Mouse (Mus musculus) limb, embryonic 13.5 days (tissue): ENCODE data around the gene Syt2. TPM values are rescaled to one million over a fixed set of nuclear protein-coding genes. Genes with fewer than 3 reads are reported as not detected.

ENCODE experiments used
- ATAC-seq: fragments of 200-750 bp; cut with Nextera tagmentation; 2 replicates; pipeline ENCODE4 v1.8.0; 2017; ENCODE audit warnings: low read depth, moderate number of reproducible peaks, moderate TSS enrichment; ENCODE audit not compliant: low FRiP score
- H3K27ac ChIP-seq: fragments of 300-500 bp; sonication (generic); 2 replicates; pipeline ENCODE4 v1.5.1; 2015; ENCODE audit warnings: inconsistent platforms, mild to moderate bottlenecking, moderate library complexity
- H3K27me3 ChIP-seq: fragments of 300-500 bp; sonication (generic); 2 replicates; pipeline ENCODE4 v1.6.1; 2015; ENCODE audit warnings: mild to moderate bottlenecking, inconsistent platforms
- H3K36me3 ChIP-seq: fragments of 300-500 bp; sonication (generic); 2 replicates; pipeline ENCODE4 v1.6.1; 2015; ENCODE audit warnings: inconsistent platforms, mild to moderate bottlenecking, moderate library complexity
- H3K4me1 ChIP-seq: fragments of 300-500 bp; sonication (generic); 2 replicates; pipeline ENCODE4 v1.6.1; 2015; ENCODE audit warnings: inconsistent platforms
- H3K4me2 ChIP-seq: fragments of 300-500 bp; sonication (generic); replicated peaks from 2 replicates; pipeline ENCODE4 v1.6.1; 2015; ENCODE audit warnings: inconsistent platforms, mild to moderate bottlenecking, moderate library complexity
- H3K4me3 ChIP-seq: fragments of 300-500 bp; sonication (generic); 2 replicates; pipeline ENCODE4 v1.5.1; 2015; ENCODE audit warnings: moderate library complexity, mild to moderate bottlenecking, inconsistent platforms
- H3K9ac ChIP-seq: fragments of 300-500 bp; sonication (generic); 2 replicates; pipeline ENCODE4 v1.6.1; 2015; ENCODE audit warnings: mild to moderate bottlenecking, inconsistent platforms
- H3K9me3 ChIP-seq: fragments of 300-500 bp; sonication (generic); 2 replicates; pipeline ENCODE4 v1.6.1; 2016; ENCODE audit warnings: inconsistent platforms
- WGBS: fragments of 180-500 bp; shearing (Covaris S2); methylation state at CpG from one replicate; pipeline ENCODE4 v1.1.7; 2015; 5-methylcytosine and 5-hydroxymethylcytosine counted together
- polyA plus RNA-seq: library from polyadenylated mRNA; unstranded; fragments of >200 nt; fragmentation: Nextera tagmentation; extraction: Ambion mirVana; gene quantifications from 2 replicates; pipeline ENCODE4 v1.2.1, GENCODE M21; 2015

Syt2 gene
- 0.32 and 1.1 TPM in 2 replicates for polyA plus RNA-seq

DNA sequence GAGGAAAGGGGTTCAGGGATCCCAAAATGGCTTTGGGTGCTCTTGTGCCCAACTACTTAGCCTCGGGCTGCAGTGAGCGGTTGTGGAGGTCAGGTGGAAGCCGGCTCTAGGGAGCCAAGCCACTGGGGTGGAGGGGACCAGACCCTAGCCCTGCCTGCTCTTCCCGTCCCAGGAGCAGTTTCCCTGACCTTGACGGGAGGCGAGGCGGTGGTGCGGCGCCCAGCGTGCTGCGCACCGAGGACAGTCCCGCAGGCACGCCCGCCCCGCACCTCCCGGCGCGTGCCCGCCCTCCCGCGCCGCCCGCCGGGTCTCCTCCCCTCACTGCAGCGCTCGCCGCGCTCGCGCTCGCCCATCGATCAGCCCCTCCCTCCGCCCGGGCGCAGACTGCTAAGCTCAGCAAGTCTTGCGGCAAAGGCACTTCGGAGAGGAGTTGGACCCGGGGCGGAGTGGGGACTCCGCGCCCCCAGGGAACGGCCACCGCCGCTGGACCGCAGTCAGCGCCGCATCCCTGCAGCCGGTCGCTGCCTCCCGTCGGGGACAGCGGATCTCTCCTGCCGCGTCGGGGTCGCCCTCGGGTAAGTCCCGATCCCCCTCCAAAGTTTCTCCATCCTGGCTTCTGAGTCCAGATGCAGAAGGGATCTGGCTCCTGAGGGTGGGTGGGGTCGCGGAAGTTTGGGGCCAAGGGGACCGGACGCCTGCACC is at the start of gene Syt2:
Gene Syt2 (plus strand): TSS at position 417 of the 702 bp plus-strand sequence.
- Histone ChIP-seq H3K4me2 (peak within 1 kb of the TSS; percentile 91), H3K27ac (no peak within 1 kb of the TSS), H3K9me3 (0 out of 2 replicates have a peak, but pooled peaks cover 3% of the 10 kb centered on the region), H3K36me3 (no peaks in the 10 kb centered on the region), H3K4me3 (peak within 1 kb of the TSS; percentile 55), H3K4me1 (peaks cover 20% of the 10 kb centered on the region), H3K27me3 (peaks cover 94% of the 10 kb centered on the region), H3K9ac (peak within 1 kb of the TSS; percentile 67)
- no peak for ATAC-seq
- under 1% methylated on average over 52 of the region's 63 CpGs for WGBS

DNA sequence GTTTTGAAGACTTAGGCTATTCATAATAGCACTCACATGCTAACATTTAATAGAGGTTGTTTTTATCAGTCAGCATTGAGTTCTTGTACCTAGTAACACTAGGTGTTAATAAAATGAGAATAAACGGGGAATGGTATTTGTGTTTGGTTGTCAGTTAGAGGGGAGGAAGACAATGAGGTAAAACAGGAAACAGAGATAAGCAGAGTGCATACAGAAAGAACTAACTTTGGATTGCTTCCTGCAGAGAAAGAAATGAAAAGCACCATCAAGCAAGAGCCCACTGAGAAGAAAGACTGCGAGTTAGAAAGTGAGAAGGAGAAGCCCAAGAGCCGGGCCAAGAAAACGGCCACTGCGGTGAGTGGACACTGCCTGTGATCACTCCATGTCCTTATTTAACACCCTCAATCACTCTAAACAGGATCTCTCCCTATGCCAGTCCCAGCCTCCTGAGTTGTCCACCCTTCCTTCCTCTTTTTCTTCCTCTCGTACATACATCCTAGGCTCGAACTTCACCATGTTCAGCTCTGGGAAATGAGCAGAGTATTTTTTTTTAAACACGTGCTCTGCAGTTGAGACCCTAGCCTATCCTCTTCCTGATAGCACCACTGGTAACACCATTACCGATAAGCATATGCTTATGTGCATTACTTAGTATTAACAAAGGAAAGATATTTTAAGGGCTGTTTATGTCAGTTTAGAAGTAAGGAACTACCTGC is 49.0 kb upstream of the Syt2 start:
- Histone ChIP-seq H3K36me3 (peaks cover 87% of the 10 kb centered on the region), H3K9ac (no peak overlapping the region), H3K4me2 (no peak overlapping the region), H3K27me3 (no peaks in the 10 kb centered on the region), H3K4me3 (no peak overlapping the region), H3K27ac (no peak overlapping the region), H3K9me3 (no peaks in the 10 kb centered on the region), H3K4me1 (no peaks in the 10 kb centered on the region)
- no peak for ATAC-seq
- WGBS = 94% methylated on average over 9 of the region's 9 CpGs

DNA sequence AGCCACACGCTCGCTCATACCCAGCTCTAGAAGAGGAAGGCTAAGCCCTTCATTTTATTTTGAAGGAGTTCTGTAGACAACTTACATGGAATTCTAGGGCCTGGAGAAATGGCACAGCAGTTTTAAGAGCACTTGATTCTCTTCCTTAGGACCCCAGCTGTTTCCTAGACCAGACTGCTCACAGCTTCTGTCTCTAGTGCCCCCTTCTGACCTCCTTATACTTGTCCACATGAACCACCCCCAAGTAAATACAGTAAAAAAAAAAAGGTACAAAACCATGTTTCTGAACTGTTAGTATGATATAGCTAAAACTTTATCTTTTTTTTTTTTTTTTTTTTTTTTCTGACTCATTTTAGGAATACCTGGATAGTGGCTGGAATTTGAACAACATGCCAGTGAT is 42.4 kb upstream of the Syt2 start:
- Histone ChIP-seq H3K9ac (no peak overlapping the region), H3K36me3 (peaks cover 87% of the 10 kb centered on the region), H3K4me3 (no peak overlapping the region), H3K27me3 (no peaks in the 10 kb centered on the region), H3K9me3 (no peaks in the 10 kb centered on the region), H3K4me1 (no peaks in the 10 kb centered on the region), H3K27ac (no peak overlapping the region), H3K4me2 (no peak overlapping the region)
- no peak for ATAC-seq
- 97% methylated on average over 2 of the region's 2 CpGs for WGBS

DNA sequence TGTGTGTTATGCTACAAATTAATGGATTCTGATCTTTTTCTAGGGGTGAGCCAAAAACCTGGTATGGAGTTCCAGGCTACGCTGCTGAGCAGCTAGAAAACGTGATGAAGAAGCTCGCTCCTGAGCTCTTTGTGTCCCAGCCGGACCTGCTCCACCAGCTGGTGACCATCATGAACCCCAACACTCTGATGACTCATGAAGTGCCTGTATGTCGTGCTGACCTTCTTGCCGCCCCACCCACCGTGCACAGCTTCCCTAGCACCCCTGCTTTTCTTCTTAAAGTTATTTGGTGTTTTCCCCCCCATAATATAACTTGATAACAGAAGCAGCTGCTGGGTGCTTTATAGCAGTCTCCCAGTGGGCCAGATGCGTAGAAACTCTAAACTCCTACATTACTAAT is 40.8 kb upstream of the Syt2 start:
- H3K27me3 ChIP-seq = no peaks in the 10 kb centered on the region
- no peak overlapping the region for H3K4me3 ChIP-seq
- no peak overlapping the region for H3K4me2 ChIP-seq
- no peaks in the 10 kb centered on the region for H3K4me1 ChIP-seq
- no peak for ATAC-seq
- H3K9me3 ChIP-seq = no peaks in the 10 kb centered on the region
- H3K36me3 ChIP-seq = peaks cover 82% of the 10 kb centered on the region
- WGBS = 84% methylated on average over 8 of the region's 8 CpGs
- H3K27ac ChIP-seq = no peak overlapping the region
- no peak overlapping the region for H3K9ac ChIP-seq

DNA sequence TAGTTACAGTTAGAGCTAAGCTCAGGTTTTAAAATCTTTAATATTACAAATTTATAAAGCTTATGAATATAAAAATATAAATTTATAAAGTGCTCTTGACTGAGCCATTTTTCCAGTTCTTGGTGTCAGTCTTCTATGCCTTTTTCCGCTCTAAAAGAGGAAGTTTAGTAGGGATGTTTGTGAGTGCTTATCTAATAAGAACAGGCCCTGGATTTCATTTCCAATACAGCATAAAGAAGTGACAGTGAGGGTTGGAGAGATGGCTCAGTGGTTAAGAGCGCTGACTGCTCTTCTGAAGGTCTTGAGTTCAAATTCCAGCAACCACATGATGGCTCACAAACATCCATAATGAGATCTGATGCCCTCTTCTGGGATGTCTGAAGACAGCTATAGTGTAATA is 40.1 kb upstream of the Syt2 start:
- Histone ChIP-seq H3K27me3 (no peaks in the 10 kb centered on the region), H3K36me3 (peaks cover 76% of the 10 kb centered on the region), H3K4me3 (no peak overlapping the region), H3K4me2 (no peak overlapping the region), H3K27ac (no peak overlapping the region), H3K4me1 (no peaks in the 10 kb centered on the region), H3K9me3 (no peaks in the 10 kb centered on the region), H3K9ac (no peak overlapping the region)
- WGBS = 95% methylated on average over 2 of the region's 2 CpGs
- ATAC-seq = no peak

DNA sequence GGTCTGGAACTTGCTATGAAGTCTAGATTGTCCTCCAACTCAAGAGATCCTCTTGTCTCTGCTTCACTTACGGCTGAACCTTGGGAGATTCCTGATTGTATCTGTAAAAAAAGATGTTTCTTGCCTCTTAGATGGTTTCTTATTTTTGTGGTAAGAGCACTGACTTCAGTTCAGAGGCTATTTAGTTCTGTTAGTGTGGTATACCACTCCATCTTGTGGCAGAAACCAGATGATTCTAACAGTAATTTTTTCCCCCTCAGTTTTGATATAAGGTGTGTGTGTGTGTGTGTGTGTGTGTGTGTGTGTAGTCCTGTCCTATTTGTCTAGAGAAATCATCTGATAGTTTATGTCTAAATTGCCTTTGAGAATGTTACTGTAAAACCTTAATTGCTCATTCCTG is 39.2 kb upstream of the Syt2 start:
- H3K27me3 ChIP-seq = no peaks in the 10 kb centered on the region
- no peak for ATAC-seq
- H3K27ac ChIP-seq = no peak overlapping the region
- no peaks in the 10 kb centered on the region for H3K9me3 ChIP-seq
- H3K9ac ChIP-seq = no peak overlapping the region
- WGBS = 85% methylated on average over 1 of the region's 1 CpGs
- no peak overlapping the region for H3K4me2 ChIP-seq
- no peaks in the 10 kb centered on the region for H3K4me1 ChIP-seq
- H3K4me3 ChIP-seq = no peak overlapping the region
- H3K36me3 ChIP-seq = peaks cover 73% of the 10 kb centered on the region

DNA sequence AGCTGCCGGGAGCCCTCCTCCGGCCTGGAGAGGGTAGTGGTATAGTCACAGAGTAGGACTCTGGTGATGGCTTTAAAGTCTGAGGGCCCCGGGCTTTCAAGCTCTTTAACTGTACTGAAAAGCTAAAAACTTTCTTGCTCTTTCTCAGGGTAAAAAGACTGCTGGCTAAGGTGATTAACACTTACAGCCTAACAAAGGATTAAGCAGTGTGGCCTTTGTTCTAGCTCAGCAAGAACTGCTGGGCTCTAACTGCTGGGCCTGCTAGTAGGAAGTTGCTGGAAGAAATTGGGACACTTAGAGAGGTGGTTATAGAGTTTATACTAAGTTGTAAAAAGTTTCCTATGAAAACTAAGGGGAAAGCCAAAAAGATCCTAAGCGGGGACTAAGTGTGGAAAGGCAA is 37.3 kb upstream of the Syt2 start:
- Histone ChIP-seq H3K9ac (no peak overlapping the region), H3K36me3 (peaks cover 76% of the 10 kb centered on the region), H3K27ac (no peak overlapping the region), H3K4me3 (no peak overlapping the region), H3K27me3 (no peaks in the 10 kb centered on the region), H3K4me1 (no peaks in the 10 kb centered on the region), H3K9me3 (no peaks in the 10 kb centered on the region), H3K4me2 (no peak overlapping the region)
- no peak for ATAC-seq
- WGBS = 40% methylated on average over 4 of the region's 4 CpGs

DNA sequence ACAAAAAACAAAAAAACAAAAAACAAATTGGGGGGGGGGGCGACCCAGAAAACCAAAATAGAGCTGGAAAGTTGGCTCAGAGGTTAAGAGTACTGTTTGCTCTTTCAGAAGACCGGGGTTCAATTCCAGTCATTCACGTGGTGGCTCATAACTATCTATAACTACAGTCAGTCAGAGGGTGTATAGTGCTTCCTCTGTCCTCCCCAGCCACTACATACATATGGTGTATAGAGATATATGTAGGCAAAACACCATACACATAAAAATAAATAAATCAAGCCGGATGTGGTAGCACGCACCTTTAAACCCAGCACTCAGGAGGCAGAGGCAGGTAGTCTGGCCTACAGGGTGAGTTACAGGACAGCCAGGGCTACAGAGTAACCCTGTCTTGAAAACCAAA is 31.9 kb upstream of the Syt2 start:
- Histone ChIP-seq H3K4me3 (no peak overlapping the region), H3K4me1 (no peaks in the 10 kb centered on the region), H3K9ac (no peak overlapping the region), H3K36me3 (peaks cover 73% of the 10 kb centered on the region), H3K9me3 (no peaks in the 10 kb centered on the region), H3K4me2 (no peak overlapping the region), H3K27me3 (no peaks in the 10 kb centered on the region), H3K27ac (no peak overlapping the region)
- ATAC-seq = no peak
- 94% methylated on average over 5 of the region's 5 CpGs for WGBS

DNA sequence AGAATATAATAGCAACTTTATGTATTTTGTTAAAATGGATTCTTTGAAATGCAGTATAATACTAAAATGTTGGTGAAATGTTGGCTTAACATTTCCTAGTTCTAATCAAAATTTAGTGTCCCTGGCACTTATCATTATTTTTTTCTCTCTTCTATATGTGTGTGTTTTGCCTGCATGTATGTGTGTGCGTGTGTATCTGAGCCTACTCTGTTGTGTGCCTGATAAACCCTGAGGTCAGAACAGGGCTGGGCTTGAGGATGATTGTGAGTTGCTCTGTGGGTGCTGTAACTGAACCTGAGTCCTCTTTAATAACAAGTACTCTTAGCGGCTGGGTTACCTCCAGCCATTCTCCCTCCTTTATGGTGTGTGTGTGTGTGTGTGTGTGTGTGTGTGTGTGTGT is 31.5 kb upstream of the Syt2 start:
- H3K9ac ChIP-seq = no peak overlapping the region
- WGBS = 93% methylated on average over 2 of the region's 2 CpGs

DNA sequence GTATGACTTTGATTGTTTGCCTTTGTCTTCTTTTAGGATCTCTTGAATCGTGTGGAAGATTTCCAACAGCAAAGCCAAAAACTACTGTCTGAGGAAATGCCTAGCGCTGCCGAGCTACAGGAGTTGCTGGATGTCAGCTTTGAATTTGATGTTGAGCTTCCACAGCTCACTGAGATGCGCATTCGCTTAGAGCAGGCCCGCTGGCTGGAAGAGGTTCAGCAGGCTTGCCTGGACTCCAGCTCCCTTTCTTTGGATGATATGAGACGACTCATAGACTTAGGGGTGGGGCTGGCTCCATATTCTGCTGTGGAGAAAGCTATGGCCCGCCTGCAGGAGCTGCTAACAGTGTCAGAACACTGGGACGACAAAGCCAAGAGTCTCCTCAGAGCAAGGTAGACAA is 28.8 kb upstream of the Syt2 start:
- no peak overlapping the region for H3K4me3 ChIP-seq
- H3K9me3 ChIP-seq = no peaks in the 10 kb centered on the region
- no peak overlapping the region for H3K9ac ChIP-seq
- no peaks in the 10 kb centered on the region for H3K4me1 ChIP-seq
- peaks cover 91% of the 10 kb centered on the region for H3K36me3 ChIP-seq
- no peaks in the 10 kb centered on the region for H3K27me3 ChIP-seq
- no peak overlapping the region for H3K27ac ChIP-seq
- ATAC-seq = no peak
- 91% methylated on average over 9 of the region's 9 CpGs for WGBS
- H3K4me2 ChIP-seq = no peak overlapping the region

More for the DNA sequence above, 31.5 kb upstream of the Syt2 start:
- no peaks in the 10 kb centered on the region for H3K4me1 ChIP-seq
- H3K4me2 ChIP-seq = no peak overlapping the region
- H3K4me3 ChIP-seq = no peak overlapping the region
- no peaks in the 10 kb centered on the region for H3K9me3 ChIP-seq
- H3K36me3 ChIP-seq = peaks cover 77% of the 10 kb centered on the region
- H3K27me3 ChIP-seq = no peaks in the 10 kb centered on the region
- no peak overlapping the region for H3K27ac ChIP-seq
- ATAC-seq = no peak

DNA sequence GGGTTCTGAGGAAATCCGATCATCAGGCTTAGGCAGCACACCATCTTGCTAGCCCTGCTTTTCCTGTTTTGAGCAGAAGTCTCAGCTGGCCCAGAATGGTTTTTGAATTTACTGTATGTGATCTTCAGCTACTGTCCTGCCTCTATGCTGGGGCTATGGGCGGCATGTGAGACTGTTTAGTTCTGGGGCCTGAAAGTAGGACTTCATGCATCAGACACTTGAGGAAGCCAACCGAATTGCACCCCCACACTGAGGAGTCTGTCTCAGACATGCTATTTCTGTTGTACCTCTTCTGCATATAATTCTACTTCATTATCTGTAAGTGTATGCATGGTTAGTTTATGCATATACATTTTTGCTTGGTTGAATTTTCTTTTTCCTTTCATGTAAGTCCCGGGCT is 21.2 kb upstream of the Syt2 start:
- Histone ChIP-seq H3K4me3 (no peak overlapping the region), H3K4me2 (no peak overlapping the region), H3K27ac (no peak overlapping the region), H3K27me3 (no peaks in the 10 kb centered on the region), H3K9me3 (no peaks in the 10 kb centered on the region), H3K4me1 (no peaks in the 10 kb centered on the region), H3K9ac (no peak overlapping the region), H3K36me3 (peaks cover 97% of the 10 kb centered on the region)
- no peak for ATAC-seq
- WGBS = 92% methylated on average over 4 of the region's 4 CpGs

DNA sequence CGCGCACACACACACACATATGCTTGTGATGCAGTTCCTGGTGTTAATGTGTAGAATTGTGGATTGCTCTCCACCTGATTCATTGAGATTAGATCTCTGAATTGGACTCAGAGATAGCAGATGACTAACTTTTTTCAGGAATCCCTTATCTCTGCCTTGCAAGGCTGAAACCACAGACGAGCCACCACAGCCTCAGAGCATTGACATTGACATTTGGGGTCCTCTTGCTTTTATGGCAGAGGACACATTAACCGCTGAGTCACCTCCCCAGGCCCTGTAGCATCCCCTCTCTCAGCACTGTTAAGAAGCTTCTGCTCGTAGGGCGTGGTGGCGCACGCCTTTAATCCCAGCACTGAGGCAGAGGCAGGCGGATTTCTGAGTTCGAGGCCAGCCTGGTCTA is 17.0 kb upstream of the Syt2 start:
- 92% methylated on average over 10 of the region's 10 CpGs for WGBS
- H3K36me3 ChIP-seq = peaks cover 99% of the 10 kb centered on the region

More for the DNA sequence above, 17.0 kb upstream of the Syt2 start:
- Histone ChIP-seq H3K27ac (no peak overlapping the region), H3K27me3 (no peaks in the 10 kb centered on the region), H3K4me3 (no peak overlapping the region), H3K4me1 (no peaks in the 10 kb centered on the region), H3K9me3 (no peaks in the 10 kb centered on the region), H3K4me2 (no peak overlapping the region), H3K9ac (no peak overlapping the region)
- ATAC-seq = no peak
